Mouse (Mus musculus): Measurements from ENCODE around the gene Atp23. TPM values are rescaled to one million over a fixed set of nuclear protein-coding genes. Genes with fewer than 3 reads are reported as not detected.
"Not testable (repeated sequence)": the region's sequence is repeated elsewhere in the genome, so short reads cannot be mapped to it uniquely, and the experiment has no call there.

The Atp23 gene
- total RNA-seq, 1 experiment = 12.1 TPM

DNA sequence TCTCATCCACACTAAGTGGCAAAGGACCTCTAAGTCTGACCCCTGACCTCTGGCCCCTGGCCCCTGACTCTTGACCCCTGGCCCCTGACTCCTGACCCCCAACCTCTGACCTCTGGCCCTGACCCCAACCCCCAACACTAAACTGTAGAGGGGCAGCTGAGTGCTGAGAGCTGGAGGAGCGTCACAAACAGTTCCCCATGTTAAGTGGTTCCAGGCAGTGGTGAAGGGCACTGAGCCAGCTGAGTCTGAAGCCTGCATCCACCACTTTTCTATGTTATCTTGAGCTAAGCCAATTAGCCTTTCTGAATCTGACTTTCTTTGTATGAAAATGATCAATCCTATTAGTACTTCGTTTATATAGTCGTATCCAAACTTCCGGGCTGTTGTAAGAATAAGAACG, 69.8 kb downstream of the Atp23 start:
- no peak for DNase-seq (ENCODE audit: low read depth, low spot score)
- Histone ChIP-seq H3K36me3 (ENCODE audit: control insufficient read depth, insufficient read depth, low read length, poor library complexity, severe bottlenecking) (no peaks in the 10 kb centered on the region), H3K27ac (ENCODE audit: insufficient read depth, low read depth, low read length, poor library complexity, severe bottlenecking) (no peak overlapping the region), H3K4me3 (ENCODE audit: insufficient read depth in 1 of 2, low read depth in 1 of 2, low read length in 2 of 2, poor library complexity in 1 of 2, severe bottlenecking in 1 of 2) (no peak overlapping the region), H3K9me3 (ENCODE audit: control insufficient read depth, insufficient read depth, low read depth, low read length) (no peaks in the 10 kb centered on the region), H3K9ac (ENCODE audit: insufficient read depth, low read depth, low read length, poor library complexity, severe bottlenecking) (no peak overlapping the region), H3K4me1 (ENCODE audit: control insufficient read depth in 2 of 2, insufficient read depth in 2 of 2, low read length in 2 of 2, poor library complexity in 1 of 2) (peaks cover 0 to 2% of the 10 kb centered on the region in 2 experiments; a peak in 1 of 4 replicates)
- TF ChIP-seq ZC3H11A (IDR thresholded peaks at IDR 0.05; ENCODE audit: borderline replicate concordance, low read depth, low read length) (no peak), MAFK (IDR thresholded peaks at IDR 0.05; ENCODE audit: insufficient read depth, low read depth, low read length) (no peak), CHD2 (IDR thresholded peaks at IDR 0.05; ENCODE audit: low read depth, low read length) (no peak), HCFC1 (IDR thresholded peaks at IDR 0.05; ENCODE audit: borderline replicate concordance, insufficient read depth, low read length) (no peak), ZNF384 (IDR thresholded peaks at IDR 0.05; ENCODE audit: low read depth, low read length) (no peak)
- in situ Hi-C loops (cut with MboI; ENCODE audit: low sequenced_read_pairs in 2 of 2, unreplicated experiment in 2 of 2) = no loop called here

DNA sequence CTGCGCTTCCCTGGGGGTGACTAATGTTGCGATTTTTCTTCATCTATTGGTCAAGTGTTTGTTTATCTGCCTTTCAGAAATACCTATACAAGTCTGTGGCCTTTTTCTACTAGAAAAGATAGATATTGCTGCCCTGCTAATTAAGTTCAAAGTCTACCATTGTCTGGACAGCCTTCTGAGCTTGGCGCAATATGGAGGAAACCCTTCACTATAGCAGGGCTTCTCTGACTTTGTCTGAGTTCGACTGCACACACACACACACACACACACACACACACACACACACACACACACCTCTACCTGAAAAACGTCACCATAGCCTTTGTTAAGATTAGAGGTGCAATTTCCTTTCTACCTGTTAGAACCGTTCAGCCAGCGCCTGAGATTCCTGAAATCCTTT, 72.5 kb downstream of the Atp23 start:
- H3K4me3 ChIP-seq (ENCODE audit: insufficient read depth in 1 of 2, low read depth in 1 of 2, low read length in 2 of 2, poor library complexity in 1 of 2, severe bottlenecking in 1 of 2) = no peak overlapping the region
- no peak for DNase-seq (ENCODE audit: low read depth, low spot score)
- in situ Hi-C loops (cut with MboI; ENCODE audit: low sequenced_read_pairs in 2 of 2, unreplicated experiment in 2 of 2) = no loop called here
- TF ChIP-seq HCFC1 (IDR thresholded peaks at IDR 0.05; ENCODE audit: borderline replicate concordance, insufficient read depth, low read length) (no peak), ZNF384 (IDR thresholded peaks at IDR 0.05; ENCODE audit: low read depth, low read length) (no peak), ZC3H11A (IDR thresholded peaks at IDR 0.05; ENCODE audit: borderline replicate concordance, low read depth, low read length) (no peak)
- no peak overlapping the region for H3K27ac ChIP-seq (ENCODE audit: insufficient read depth, low read depth, low read length, poor library complexity, severe bottlenecking)
- peaks cover 0 to 2% of the 10 kb centered on the region in 2 experiments; a peak in 1 of 4 replicates for H3K4me1 ChIP-seq (ENCODE audit: control insufficient read depth in 2 of 2, insufficient read depth in 2 of 2, low read length in 2 of 2, poor library complexity in 1 of 2)
- no peaks in the 10 kb centered on the region for H3K9me3 ChIP-seq (ENCODE audit: control insufficient read depth, insufficient read depth, low read depth, low read length)
- H3K36me3 ChIP-seq (ENCODE audit: control insufficient read depth, insufficient read depth, low read length, poor library complexity, severe bottlenecking) = no peaks in the 10 kb centered on the region
- H3K9ac ChIP-seq (ENCODE audit: insufficient read depth, low read depth, low read length, poor library complexity, severe bottlenecking) = no peak overlapping the region

DNA sequence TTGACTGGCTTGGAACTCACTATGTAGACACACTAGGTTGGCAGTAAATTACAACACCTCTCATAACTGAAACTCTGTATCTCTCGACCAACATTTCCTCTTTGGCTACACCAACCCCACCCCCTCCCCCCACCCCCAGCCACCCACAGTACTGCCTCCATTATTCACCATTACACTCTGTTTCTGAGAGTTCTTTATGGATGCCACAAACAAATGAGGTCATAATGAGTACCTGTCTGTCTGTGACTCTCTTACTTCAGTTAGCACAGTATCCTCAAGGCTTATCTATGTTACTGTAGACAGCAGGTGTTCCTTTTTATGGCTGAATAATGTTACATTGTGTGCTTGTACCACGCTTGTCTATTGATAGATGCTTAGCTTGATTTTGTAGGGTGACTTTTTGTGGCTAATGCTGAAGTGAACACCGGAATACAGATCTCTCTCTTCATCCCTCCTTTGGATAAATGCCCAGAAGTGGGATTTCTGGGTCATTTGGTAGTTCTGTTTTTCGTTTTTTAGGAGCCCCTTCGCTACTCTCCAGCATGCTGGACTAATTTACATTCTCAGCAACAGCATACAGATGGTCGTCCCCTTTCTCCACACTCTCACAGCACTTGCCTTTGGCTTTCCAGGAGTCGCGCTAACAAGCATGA, 73.1 kb downstream of the Atp23 start:
- no peak for DNase-seq (ENCODE audit: low read depth, low spot score)
- Histone ChIP-seq H3K4me1 (ENCODE audit: control insufficient read depth in 2 of 2, insufficient read depth in 2 of 2, low read length in 2 of 2, poor library complexity in 1 of 2) (peaks cover 0 to 2% of the 10 kb centered on the region in 2 experiments; a peak in 1 of 4 replicates), H3K9ac (ENCODE audit: insufficient read depth, low read depth, low read length, poor library complexity, severe bottlenecking) (no peak overlapping the region), H3K9me3 (ENCODE audit: control insufficient read depth, insufficient read depth, low read depth, low read length) (no peaks in the 10 kb centered on the region), H3K4me3 (ENCODE audit: insufficient read depth in 1 of 2, low read depth in 1 of 2, low read length in 2 of 2, poor library complexity in 1 of 2, severe bottlenecking in 1 of 2) (no peak overlapping the region), H3K36me3 (ENCODE audit: control insufficient read depth, insufficient read depth, low read length, poor library complexity, severe bottlenecking) (no peaks in the 10 kb centered on the region), H3K27ac (ENCODE audit: insufficient read depth, low read depth, low read length, poor library complexity, severe bottlenecking) (no peak overlapping the region)
- in situ Hi-C loops (cut with MboI; ENCODE audit: low sequenced_read_pairs in 2 of 2, unreplicated experiment in 2 of 2) = no loop called here
- no peak for TF ChIP-seq ZC3H11A (IDR thresholded peaks at IDR 0.05; ENCODE audit: borderline replicate concordance, low read depth, low read length)
- TF ChIP-seq HCFC1 (IDR thresholded peaks at IDR 0.05; ENCODE audit: borderline replicate concordance, insufficient read depth, low read length) = no peak
- no peak for TF ChIP-seq MAFK (IDR thresholded peaks at IDR 0.05; ENCODE audit: insufficient read depth, low read depth, low read length)
- no peak for TF ChIP-seq CHD2 (IDR thresholded peaks at IDR 0.05; ENCODE audit: low read depth, low read length)
- TF ChIP-seq ZNF384 (IDR thresholded peaks at IDR 0.05; ENCODE audit: low read depth, low read length) = no peak

DNA sequence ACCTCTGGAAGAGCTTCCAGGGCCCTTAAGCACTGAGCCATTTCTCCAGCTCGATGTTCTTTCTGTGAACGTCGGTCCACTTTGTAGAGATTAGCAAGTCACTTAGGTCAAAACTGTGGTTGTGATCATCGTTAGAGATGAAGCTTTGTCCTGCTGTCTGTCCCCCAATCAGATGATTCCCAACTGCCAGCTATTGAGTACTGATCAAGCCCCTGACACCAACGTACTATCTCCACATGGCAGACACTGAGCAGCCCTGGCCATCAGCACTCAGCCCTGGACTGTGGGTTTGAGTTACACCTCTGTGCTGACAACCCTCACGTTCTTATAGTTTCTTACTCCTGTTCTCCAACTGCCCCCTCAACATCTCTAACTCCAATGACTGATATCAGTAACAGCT, 74.2 kb downstream of the Atp23 start:
- no peak for TF ChIP-seq HCFC1 (IDR thresholded peaks at IDR 0.05; ENCODE audit: borderline replicate concordance, insufficient read depth, low read length)
- no peak for TF ChIP-seq ZNF384 (IDR thresholded peaks at IDR 0.05; ENCODE audit: low read depth, low read length)
- no peak for TF ChIP-seq CHD2 (IDR thresholded peaks at IDR 0.05; ENCODE audit: low read depth, low read length)
- DNase-seq (ENCODE audit: low read depth, low spot score) = no peak

GRCm38 (mm10) chr10:126826216-126826615, 74.9 kb downstream of the Atp23 start:
- H3K27ac ChIP-seq (ENCODE audit: insufficient read depth, low read depth, low read length, poor library complexity, severe bottlenecking); H3K4me3 ChIP-seq (ENCODE audit: insufficient read depth in 1 of 2, low read depth in 1 of 2, low read length in 2 of 2, poor library complexity in 1 of 2, severe bottlenecking in 1 of 2); H3K4me1 ChIP-seq (ENCODE audit: control insufficient read depth in 2 of 2, insufficient read depth in 2 of 2, low read length in 2 of 2, poor library complexity in 1 of 2); in situ Hi-C loops (cut with MboI; ENCODE audit: low sequenced_read_pairs in 2 of 2, unreplicated experiment in 2 of 2); DNase-seq (ENCODE audit: low read depth, low spot score); H3K36me3 ChIP-seq (ENCODE audit: control insufficient read depth, insufficient read depth, low read length, poor library complexity, severe bottlenecking); H3K9me3 ChIP-seq (ENCODE audit: control insufficient read depth, insufficient read depth, low read depth, low read length); H3K9ac ChIP-seq (ENCODE audit: insufficient read depth, low read depth, low read length, poor library complexity, severe bottlenecking): not testable (repeated sequence)

More for the DNA sequence above, 74.2 kb downstream of the Atp23 start:
- Histone ChIP-seq H3K27ac (ENCODE audit: insufficient read depth, low read depth, low read length, poor library complexity, severe bottlenecking) (no peak overlapping the region), H3K36me3 (ENCODE audit: control insufficient read depth, insufficient read depth, low read length, poor library complexity, severe bottlenecking) (no peaks in the 10 kb centered on the region), H3K4me3 (ENCODE audit: insufficient read depth in 1 of 2, low read depth in 1 of 2, low read length in 2 of 2, poor library complexity in 1 of 2, severe bottlenecking in 1 of 2) (no peak overlapping the region), H3K9me3 (ENCODE audit: control insufficient read depth, insufficient read depth, low read depth, low read length) (no peaks in the 10 kb centered on the region), H3K9ac (ENCODE audit: insufficient read depth, low read depth, low read length, poor library complexity, severe bottlenecking) (no peak overlapping the region), H3K4me1 (ENCODE audit: control insufficient read depth in 2 of 2, insufficient read depth in 2 of 2, low read length in 2 of 2, poor library complexity in 1 of 2) (peaks cover 0 to 2% of the 10 kb centered on the region in 2 experiments; a peak in 1 of 4 replicates)
- in situ Hi-C loops (cut with MboI; ENCODE audit: low sequenced_read_pairs in 2 of 2, unreplicated experiment in 2 of 2) = no loop called here
